Mouse (Mus musculus) midbrain, embryonic 11.5 days (tissue): ENCODE measurements around the gene Lrp5. TPM values are rescaled to one million over a fixed set of nuclear protein-coding genes. Genes with fewer than 3 reads are reported as not detected.

Experiments used
- ATAC-seq: fragments of 200-750 bp; cut with Nextera tagmentation; 2 replicates; pipeline ENCODE4 v1.8.0; 2017; ENCODE audit warnings: moderate TSS enrichment, moderate library complexity; ENCODE audit not compliant: low FRiP score
- DNase-seq: peaks from one replicate; pipeline ENCODE4 v3.0.0; 2015; ENCODE audit warnings: low spot score; ENCODE audit errors: missing footprints
- H3K27ac ChIP-seq: fragments of 300-500 bp; sonication (generic); 2 replicates; pipeline ENCODE4 v1.5.1; 2014; ENCODE audit warnings: low read depth, low read length
- H3K27me3 ChIP-seq: fragments of 300-500 bp; sonication (generic); 2 replicates; pipeline ENCODE4 v1.6.1; 2014; ENCODE audit warnings: mild to moderate bottlenecking, low read length, moderate library complexity, mixed read lengths; ENCODE audit not compliant: control insufficient read depth, insufficient read depth
- H3K36me3 ChIP-seq: fragments of 300-500 bp; sonication (generic); 2 replicates; pipeline ENCODE4 v1.6.1; 2014; ENCODE audit warnings: mild to moderate bottlenecking, low read length, moderate library complexity, mixed read lengths; ENCODE audit not compliant: control insufficient read depth, insufficient read depth
- H3K4me1 ChIP-seq: fragments of 300-500 bp; sonication (generic); 2 replicates; pipeline ENCODE4 v1.6.1; 2014; ENCODE audit warnings: low read length; ENCODE audit not compliant: control insufficient read depth, insufficient read depth
- H3K4me2 ChIP-seq: fragments of 300-500 bp; sonication (generic); 2 replicates; pipeline ENCODE4 v1.6.1; 2014; ENCODE audit warnings: mild to moderate bottlenecking, moderate library complexity
- H3K4me3 ChIP-seq: fragments of 300-500 bp; sonication (generic); 2 replicates; pipeline ENCODE4 v1.5.1; 2014; ENCODE audit warnings: low read depth, low read length
- H3K9ac ChIP-seq: fragments of 300-500 bp; sonication (generic); 2 replicates; pipeline ENCODE4 v1.6.1; 2014; ENCODE audit warnings: low read length
- H3K9me3 ChIP-seq: fragments of 300-500 bp; sonication (generic); 2 replicates; pipeline ENCODE4 v1.6.1; 2016; ENCODE audit warnings: low read length; ENCODE audit not compliant: control insufficient read depth
- WGBS: fragments of 180-500 bp; shearing (Covaris S2); extraction: QIAGEN DNeasy Blood & Tissue Kit; methylation state at CpG from one replicate; pipeline ENCODE4 v1.1.7; 2014; 5-methylcytosine and 5-hydroxymethylcytosine counted together
- polyA plus RNA-seq: library from polyadenylated mRNA; unstranded; fragments of >200 nt; fragmentation: Nextera tagmentation; extraction: Ambion mirVana; gene quantifications from 2 replicates; pipeline ENCODE4 v1.2.1, GENCODE M21; 2014

Gene Lrp5
- polyA plus RNA-seq, 1 experiment from 2014 or later: 2.8 TPM

DNA sequence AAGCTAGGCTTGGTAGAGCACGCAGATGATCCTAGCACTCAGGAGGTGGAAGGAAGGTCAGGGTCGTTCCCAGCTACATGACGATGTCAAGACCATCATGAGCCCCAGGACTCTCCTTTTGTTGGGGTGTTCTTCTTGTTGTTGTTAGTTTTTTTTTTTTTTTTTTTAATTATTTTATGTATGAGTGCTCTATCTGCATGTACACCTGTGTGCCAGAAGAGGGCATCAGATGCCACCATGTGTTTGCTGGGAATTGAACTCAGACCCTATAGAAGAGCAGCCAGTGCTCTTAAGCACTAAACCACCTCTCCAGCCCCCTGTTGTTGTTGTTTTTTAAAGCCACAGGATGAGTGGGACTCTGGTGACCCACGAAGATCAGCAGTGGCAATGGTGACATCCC lies 63.1 kb downstream of the Lrp5 start:
- Histone ChIP-seq H3K27me3 (no peaks in the 10 kb centered on the region), H3K4me1 (no peaks in the 10 kb centered on the region), H3K27ac (no peak overlapping the region), H3K36me3 (peaks cover 16% of the 10 kb centered on the region; the same call in 1 of the 2 replicates), H3K9ac (no peak overlapping the region), H3K4me2 (no peak overlapping the region), H3K4me3 (no peak overlapping the region), H3K9me3 (no peaks in the 10 kb centered on the region; the same call in 1 of the 2 replicates)
- no peak for ATAC-seq
- no peak for DNase-seq
- 87% methylated on average over 4 of the region's 4 CpGs for WGBS

- no peak overlapping the region for H3K27ac ChIP-seq
- DNase-seq (no peak), ATAC-seq (no peak)
- peaks cover 16% of the 10 kb centered on the region; the same call in 1 of the 2 replicates for H3K36me3 ChIP-seq
- no peak overlapping the region for H3K4me3 ChIP-seq
- 93% methylated on average over 10 of the region's 10 CpGs for WGBS
- no peaks in the 10 kb centered on the region for H3K27me3 ChIP-seq
- no peak overlapping the region for H3K4me2 ChIP-seq
- H3K4me1 ChIP-seq: no peaks in the 10 kb centered on the region
- no peak overlapping the region for H3K9ac ChIP-seq
- H3K9me3 ChIP-seq: no peaks in the 10 kb centered on the region; the same call in 1 of the 2 replicates
Measured at GRCm38 (mm10) chr19:3620871-3621270, 65.5 kb downstream of the Lrp5 start.

DNA sequence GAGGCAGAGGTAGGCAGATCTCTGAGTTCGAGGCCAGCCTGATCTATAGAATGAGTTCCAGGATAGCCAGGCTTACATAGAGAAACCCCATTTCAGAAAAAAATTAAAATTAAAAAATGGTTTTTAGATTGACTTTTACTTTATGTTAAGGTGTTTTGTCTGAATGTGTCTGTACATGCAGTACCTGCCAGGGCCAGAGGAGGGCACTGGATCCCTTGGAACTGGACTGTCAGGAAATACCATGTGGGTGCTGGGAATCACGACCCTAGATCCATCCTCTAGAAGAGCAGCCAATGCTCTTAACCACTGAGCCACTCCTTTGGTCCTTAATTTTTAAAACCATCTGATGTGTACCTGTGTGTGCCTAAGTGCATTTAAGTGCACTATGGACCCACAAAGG lies 67.0 kb downstream of the Lrp5 start:
- ATAC-seq (no peak), DNase-seq (no peak)
- H3K9me3 ChIP-seq: no peaks in the 10 kb centered on the region; the same call in 1 of the 2 replicates
- no peak overlapping the region for H3K4me3 ChIP-seq
- no peaks in the 10 kb centered on the region for H3K27me3 ChIP-seq
- H3K36me3 ChIP-seq: peaks cover 18% of the 10 kb centered on the region; the same call in 1 of the 2 replicates
- no peak overlapping the region for H3K27ac ChIP-seq
- H3K4me1 ChIP-seq: no peaks in the 10 kb centered on the region
- WGBS: 79% methylated on average over 2 of the region's 2 CpGs
- H3K9ac ChIP-seq: no peak overlapping the region
- no peak overlapping the region for H3K4me2 ChIP-seq

- WGBS: 95% methylated on average over 10 of the region's 10 CpGs
- DNase-seq (no peak), ATAC-seq (no peak)
- no peak overlapping the region for H3K27ac ChIP-seq
- H3K4me2 ChIP-seq: no peak overlapping the region
- H3K27me3 ChIP-seq: no peaks in the 10 kb centered on the region
- no peak overlapping the region for H3K9ac ChIP-seq
- no peak overlapping the region for H3K4me3 ChIP-seq
- H3K9me3 ChIP-seq: no peaks in the 10 kb centered on the region
- no peaks in the 10 kb centered on the region for H3K4me1 ChIP-seq
- peaks cover 5% of the 10 kb centered on the region for H3K36me3 ChIP-seq
Measured at GRCm38 (mm10) chr19:3613991-3614390, 72.4 kb downstream of the Lrp5 start.

DNA sequence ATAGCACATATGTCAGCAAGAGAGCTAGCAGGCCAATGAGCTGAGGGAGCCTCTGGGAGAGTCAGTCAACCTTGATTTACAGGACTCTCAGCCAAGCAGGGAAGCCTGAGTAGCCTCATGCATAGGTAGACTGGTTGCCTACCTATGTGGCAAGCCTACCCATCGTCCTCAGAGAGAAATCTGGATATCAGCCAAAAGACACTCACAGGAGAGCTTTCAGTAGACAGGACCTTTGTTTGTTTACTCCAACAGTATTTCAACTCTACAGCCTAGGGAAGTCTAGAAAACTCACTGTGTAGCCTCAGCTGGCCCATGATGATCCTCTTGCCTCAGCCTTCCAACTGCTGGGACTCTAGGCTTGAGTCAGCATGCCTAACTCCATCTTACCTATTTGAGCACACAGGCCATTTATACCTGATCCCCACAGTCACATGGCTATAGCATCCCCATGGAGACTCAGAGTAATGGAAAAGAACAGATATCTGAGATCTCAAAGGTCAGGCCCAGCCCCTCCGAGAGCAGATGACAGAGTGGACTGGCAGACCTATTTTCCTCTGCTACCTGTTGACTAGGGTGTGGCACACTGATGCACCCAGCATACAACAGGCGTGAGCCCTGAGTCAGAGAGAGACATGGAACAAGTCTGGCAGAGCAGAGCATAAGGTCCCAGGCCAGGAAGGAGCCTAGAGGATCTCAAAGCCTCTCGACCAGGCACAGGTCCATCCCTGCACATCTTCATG lies 73.7 kb downstream of the Lrp5 start:
- Histone ChIP-seq H3K9ac (no peak overlapping the region), H3K27me3 (no peaks in the 10 kb centered on the region), H3K4me1 (no peaks in the 10 kb centered on the region), H3K4me3 (no peak overlapping the region), H3K9me3 (no peaks in the 10 kb centered on the region), H3K27ac (no peak overlapping the region), H3K36me3 (peaks cover 5% of the 10 kb centered on the region), H3K4me2 (no peak overlapping the region)
- ATAC-seq (no peak), DNase-seq (peak; percentile 14)
- 91% methylated on average over 4 of the region's 4 CpGs for WGBS

- Histone ChIP-seq H3K36me3 (peaks cover 5% of the 10 kb centered on the region), H3K4me3 (no peak overlapping the region), H3K4me1 (no peaks in the 10 kb centered on the region), H3K9me3 (no peaks in the 10 kb centered on the region), H3K9ac (no peak overlapping the region), H3K27ac (no peak overlapping the region), H3K27me3 (no peaks in the 10 kb centered on the region), H3K4me2 (no peak overlapping the region)
- ATAC-seq (no peak), DNase-seq (peak; percentile 39)
- 93% methylated on average over 8 of the region's 8 CpGs for WGBS
Measured at GRCm38 (mm10) chr19:3611730-3612129, 74.6 kb downstream of the Lrp5 start.

GRCm38 (mm10) chr19:3610886-3611285 lies 75.5 kb downstream of the Lrp5 start:
- no peak overlapping the region for H3K4me2 ChIP-seq
- no peak overlapping the region for H3K27ac ChIP-seq
- H3K9me3 ChIP-seq: no peaks in the 10 kb centered on the region
- H3K9ac ChIP-seq: no peak overlapping the region
- H3K27me3 ChIP-seq: no peaks in the 10 kb centered on the region
- no peak overlapping the region for H3K4me3 ChIP-seq
- ATAC-seq (no peak), DNase-seq (peak; percentile 2)
- H3K36me3 ChIP-seq: peaks cover 5% of the 10 kb centered on the region
- H3K4me1 ChIP-seq: no peaks in the 10 kb centered on the region
- WGBS: 92% methylated on average over 2 of the region's 2 CpGs

- Histone ChIP-seq H3K27me3 (no peaks in the 10 kb centered on the region), H3K36me3 (peaks cover 6% of the 10 kb centered on the region), H3K4me1 (no peaks in the 10 kb centered on the region), H3K9ac (no peak overlapping the region), H3K27ac (no peak overlapping the region), H3K4me2 (no peak overlapping the region), H3K4me3 (no peak overlapping the region), H3K9me3 (no peaks in the 10 kb centered on the region)
- ATAC-seq (no peak), DNase-seq (no peak)
- whole genome bisulfite sequencing: 92% methylated on average over 10 of the region's 10 CpGs
Measured at GRCm38 (mm10) chr19:3609826-3610225, 76.5 kb downstream of the Lrp5 start.

- peaks cover 4% of the 10 kb centered on the region for H3K36me3 ChIP-seq
- H3K9me3 ChIP-seq: no peaks in the 10 kb centered on the region
- WGBS: 97% methylated on average over 5 of the region's 5 CpGs
Measured at GRCm38 (mm10) chr19:3594316-3594715, 92.0 kb downstream of the Lrp5 start.

More at GRCm38 (mm10) chr19:3594316-3594715, 92.0 kb downstream of the Lrp5 start:
- no peak overlapping the region for H3K9ac ChIP-seq
- H3K4me1 ChIP-seq: no peaks in the 10 kb centered on the region
- H3K27me3 ChIP-seq: no peaks in the 10 kb centered on the region
- DNase-seq: no peak
- H3K4me2 ChIP-seq: no peak overlapping the region
- ATAC-seq: no peak
- H3K4me3 ChIP-seq: no peak overlapping the region
- no peak overlapping the region for H3K27ac ChIP-seq
